Mouse (Mus musculus): ENCODE data around the gene Acoxl.

- TF ChIP-seq GATA1 (IDR thresholded peaks at IDR 0.05; ENCODE audit: low read length), result no peak
- no peak for TF ChIP-seq TAL1 (IDR thresholded peaks at IDR 0.05; ENCODE audit: low read length)
Observed at GRCm38 (mm10) chr2:127832833-127833190, 5.9 kb upstream of the Acoxl start.

Data from erythroblast, embryonic 14.5 days (primary cell).